In genomic region chr5:92358033-92358432, GRCm38 (mm10) we compare ENCODE assay signal across 15 mouse cellular contexts. TPM values are rescaled to one million over a fixed set of nuclear protein-coding genes. Genes with fewer than 3 reads are reported as not detected.
A peak's percentile ranks its signal among the peaks of the same experiment; 100 is the strongest.
DNase-seq lines count a peak whose midpoint lies in the region; ATAC-seq lines count a peak whose summit lies in the region.
"Had no signal": no experiment of that assay in that cellular context is flagged by ENCODE, and none has a peak within 500 bp of the region (broad histone marks: within the 10 kb centered on the region; RNA-seq: fewer than 3 reads in every experiment).

No protein-coding gene starts in this region.

- no peak for DNase-seq in kidney, adult 11 months
- peak; percentile 52 for DNase-seq in ES-CJ7 (ENCODE audit: low read depth, low spot score)
- DNase-seq in adrenal gland, postnatal 10 days: peak; percentile 69
- DNase-seq in lung, postnatal 4 days: peak; percentile 30 to 44
- no peak for DNase-seq in right cerebral cortex, postnatal 10 days (ENCODE audit: low spot score in 2 of 2)
- no peak for DNase-seq in midbrain, embryonic 14.5 days
- DNase-seq: cerebellum, adult 9-10 months; right cerebral cortex, adult 18-20 months; thymus, postnatal 14 days had no signal

- no peak overlapping the region for H3K27ac ChIP-seq in kidney, embryonic 16.5 days (ENCODE audit: low read length)
- H3K27ac ChIP-seq in midbrain, embryonic 14.5 days (replicated peaks; ENCODE audit: low read depth, low read length): no peak overlapping the region
- H3K27ac ChIP-seq: forebrain, embryonic 13.5 days; left cerebral cortex, adult 2 months had no signal

- H3K9ac ChIP-seq in kidney, embryonic 16.5 days (replicated peaks; ENCODE audit: low read length): no peak overlapping the region
- H3K9ac ChIP-seq in midbrain, embryonic 14.5 days (replicated peaks; ENCODE audit: low read length): no peak overlapping the region
- H3K9ac ChIP-seq: forebrain, embryonic 13.5 days had no signal

- no peak overlapping the region for H3K4me2 ChIP-seq in kidney, embryonic 16.5 days (replicated peaks; ENCODE audit: low read depth, low read length)
- H3K4me2 ChIP-seq in midbrain, embryonic 14.5 days (ENCODE audit: low read length): no peak overlapping the region
- H3K4me2 ChIP-seq: forebrain, embryonic 13.5 days had no signal

- WGBS in kidney, embryonic 16.5 days: 27% methylated on average over 12 of the region's 12 CpGs
- WGBS in midbrain, embryonic 14.5 days: 64% methylated on average over 12 of the region's 12 CpGs

- H3K4me1 ChIP-seq in kidney, embryonic 16.5 days (ENCODE audit: insufficient read depth, low read length): 0 out of 2 replicates have a peak, but pooled peaks cover 2% of the 10 kb centered on the region
- H3K4me1 ChIP-seq in midbrain, embryonic 14.5 days (ENCODE audit: control insufficient read depth, insufficient read depth, low read length): no peaks in the 10 kb centered on the region
- H3K4me1 ChIP-seq: forebrain, embryonic 13.5 days had no signal

- no peaks in the 10 kb centered on the region for H3K27me3 ChIP-seq in kidney, embryonic 16.5 days (ENCODE audit: insufficient read depth, low read length)
- H3K27me3 ChIP-seq in midbrain, embryonic 14.5 days (ENCODE audit: control insufficient read depth, insufficient read depth, low read length): no peaks in the 10 kb centered on the region
- H3K27me3 ChIP-seq: forebrain, embryonic 13.5 days had no signal

- no peaks in the 10 kb centered on the region for H3K9me3 ChIP-seq in kidney, embryonic 16.5 days (ENCODE audit: low read length)
- no peaks in the 10 kb centered on the region for H3K9me3 ChIP-seq in midbrain, embryonic 14.5 days (ENCODE audit: control insufficient read depth, low read length)
- H3K9me3 ChIP-seq: forebrain, embryonic 13.5 days had no signal

- H3K36me3 ChIP-seq in kidney, embryonic 16.5 days (ENCODE audit: insufficient read depth, low read length): no peaks in the 10 kb centered on the region
- H3K36me3 ChIP-seq in midbrain, embryonic 14.5 days (ENCODE audit: control insufficient read depth, insufficient read depth, low read length): no peaks in the 10 kb centered on the region

- peak; percentile 86 for ATAC-seq in kidney, embryonic 16.5 days (ENCODE audit: low FRiP score, low TSS enrichment)
- ATAC-seq in midbrain, embryonic 14.5 days (ENCODE audit: low FRiP score, low TSS enrichment): no peak
- ATAC-seq in CD4-positive, CD25-positive, alpha-beta regulatory T cell, adult 4 months: no peak
- ATAC-seq: forebrain, embryonic 13.5 days; hindbrain, embryonic 16.5 days; midbrain, embryonic 16.5 days had no signal

- no peak overlapping the region for H3K4me3 ChIP-seq in kidney, embryonic 16.5 days (ENCODE audit: low read length)
- no peak overlapping the region for H3K4me3 ChIP-seq in midbrain, embryonic 14.5 days (replicated peaks; ENCODE audit: low read depth, low read length)
- H3K4me3 ChIP-seq: forebrain, embryonic 13.5 days; left cerebral cortex, adult 2 months had no signal

RNA-seq across cellular contexts. Expression of gene Cxcl10, which starts 9.3 kb away (rescaled TPM):
- polyA plus RNA-seq in kidney, embryonic 16.5 days (2015; fragmentation: Nextera tagmentation; extraction: Ambion mirVana): 1.1 TPM in 2 replicates
- total RNA-seq in adrenal gland, postnatal 10 days (2021): under 1 TPM; 0.57 to 0.94 TPM
- 3.5 TPM in 1 of 2 replicates, not detected in the other for polyA plus RNA-seq in midbrain, embryonic 14.5 days (2014; fragmentation: Nextera tagmentation; extraction: Ambion mirVana)
- 10 to 100 TPM; 12.1 to 23.6 TPM for polyA plus RNA-seq in CD4-positive, CD25-positive, alpha-beta regulatory T cell, adult 4 months (2017; shearing (Covaris generic))
- total RNA-seq: left cerebral cortex, adult 2 months had no signal

RNA-seq across cellular contexts. Expression of gene Art3, which starts 26.4 kb away (rescaled TPM):
- 2.6 and 3.5 TPM in 2 replicates for polyA plus RNA-seq in kidney, embryonic 16.5 days (2015; fragmentation: Nextera tagmentation; extraction: Ambion mirVana)
- total RNA-seq in adrenal gland, postnatal 10 days (2021): 100 to 1,000 TPM; 126 to 154 TPM
- 3.7 and 6.1 TPM in 2 replicates for polyA plus RNA-seq in midbrain, embryonic 14.5 days (2014; fragmentation: Nextera tagmentation; extraction: Ambion mirVana)
- polyA plus RNA-seq in CD4-positive, CD25-positive, alpha-beta regulatory T cell, adult 4 months (2017; shearing (Covaris generic)): 10 to 100 TPM in 1 of 2 experiments, 1 to 10 TPM in 1; 9.2 to 11.0 TPM

RNA-seq across cellular contexts. Expression of gene Cxcl9, which starts 30.2 kb away (rescaled TPM):
- not detected in 2 replicates for polyA plus RNA-seq in kidney, embryonic 16.5 days (2015; fragmentation: Nextera tagmentation; extraction: Ambion mirVana)
- total RNA-seq in adrenal gland, postnatal 10 days (2021): 1 to 10 TPM; 1.5 TPM
- polyA plus RNA-seq in midbrain, embryonic 14.5 days (2014; fragmentation: Nextera tagmentation; extraction: Ambion mirVana): not detected in 2 replicates
- under 1 TPM in 1 of 2 experiments, not detected in 1; 0.26 TPM for polyA plus RNA-seq in CD4-positive, CD25-positive, alpha-beta regulatory T cell, adult 4 months (2017; shearing (Covaris generic))
- total RNA-seq: left cerebral cortex, adult 2 months had no signal
- polyA plus RNA-seq: forebrain, embryonic 13.5 days; hindbrain, embryonic 16.5 days; midbrain, embryonic 16.5 days had no signal

RNA-seq across cellular contexts. Expression of gene Sdad1, which starts 47.8 kb away (rescaled TPM):
- polyA plus RNA-seq in kidney, embryonic 16.5 days (2015; fragmentation: Nextera tagmentation; extraction: Ambion mirVana): 39.2 and 42.6 TPM in 2 replicates
- total RNA-seq in adrenal gland, postnatal 10 days (2021): 10 to 100 TPM; 32.1 to 36.0 TPM
- polyA plus RNA-seq in midbrain, embryonic 14.5 days (2014; fragmentation: Nextera tagmentation; extraction: Ambion mirVana): 29.9 and 38.8 TPM in 2 replicates
- 10 to 100 TPM; 41.8 to 62.4 TPM for polyA plus RNA-seq in CD4-positive, CD25-positive, alpha-beta regulatory T cell, adult 4 months (2017; shearing (Covaris generic))

Comparison
In these comparisons a context has a peak if more than half of its experiments do, and no peak if none do; other contexts are left out.
1. DNase-seq: peak in ES-CJ7 (single experiment), adrenal gland, postnatal 10 days (single experiment) and lung, postnatal 4 days (2 of 2); none in kidney, adult 11 months (single experiment), right cerebral cortex, postnatal 10 days (0 of 2) and midbrain, embryonic 14.5 days (single experiment).